In genomic region chr9:111117126-111117642, GRCm38 (mm10) we compare ENCODE assay signal across 8 mouse cellular contexts. TPM values are rescaled to one million over a fixed set of nuclear protein-coding genes. Genes with fewer than 3 reads are reported as not detected.
DNase-seq lines count a peak whose midpoint lies in the region; ATAC-seq and TF ChIP-seq lines count a peak whose summit lies in the region.

Lrrfip2 (plus strand) TSS chr9:111117592.

- H3K4me3 ChIP-seq in lung, embryonic 16.5 days (ENCODE audit: low read length) = peak within 1 kb of the TSS; percentile 72
- peak within 1 kb of the TSS; percentile 82 for H3K4me3 ChIP-seq in bone marrow macrophage, adult 2 months (ENCODE audit: insufficient read depth, low read length)
- H3K4me3 ChIP-seq in intestine, embryonic 15.5 days (replicated peaks) = peak within 1 kb of the TSS; percentile 98
- peak within 1 kb of the TSS; percentile 96 for H3K4me3 ChIP-seq in megakaryocyte, embryonic 14.5 days (replicated peaks)

- H3K9me3 ChIP-seq in lung, embryonic 16.5 days (ENCODE audit: control insufficient read depth, low read length) = no peaks in the 10 kb centered on the region
- no peaks in the 10 kb centered on the region for H3K9me3 ChIP-seq in intestine, embryonic 15.5 days
- H3K9me3 ChIP-seq in megakaryocyte, embryonic 14.5 days = no peaks in the 10 kb centered on the region

- no peak for TF ChIP-seq POLR2A in bone marrow macrophage, adult 2 months (IDR thresholded peaks at IDR 0.05; ENCODE audit: borderline replicate concordance, low read depth, low read length)

- H3K27ac ChIP-seq in lung, embryonic 16.5 days (ENCODE audit: low read length) = peak within 1 kb of the TSS; percentile 76
- H3K27ac ChIP-seq in bone marrow macrophage, adult 2 months (ENCODE audit: insufficient read depth, low read depth, low read length) = peak within 1 kb of the TSS; percentile 53
- peak within 1 kb of the TSS; percentile 82 for H3K27ac ChIP-seq in intestine, embryonic 15.5 days

- no peak for ATAC-seq in lung, embryonic 16.5 days (ENCODE audit: low read depth)
- no peak for ATAC-seq in intestine, embryonic 15.5 days
- no peak for ATAC-seq in frontal cortex, adult (ENCODE audit: low TSS enrichment)

- no peak for TF ChIP-seq CTCF in bone marrow macrophage, adult 2 months (IDR thresholded peaks at IDR 0.05; ENCODE audit: low read depth, low read length)

- peak within 1 kb of the TSS; percentile 84 for H3K4me2 ChIP-seq in lung, embryonic 16.5 days (ENCODE audit: low read depth, low read length)
- H3K4me2 ChIP-seq in intestine, embryonic 15.5 days (replicated peaks) = peak within 1 kb of the TSS; percentile 77

- WGBS in lung, embryonic 16.5 days = 26% methylated on average over 14 of the region's 14 CpGs
- WGBS in intestine, embryonic 15.5 days = 27% methylated on average over 14 of the region's 14 CpGs

- peak within 1 kb of the TSS; percentile 87 for H3K9ac ChIP-seq in lung, embryonic 16.5 days (ENCODE audit: low read length)
- peak within 1 kb of the TSS; percentile 88 for H3K9ac ChIP-seq in intestine, embryonic 15.5 days

- no peak for DNase-seq in lung, postnatal 25 days (ENCODE audit: low spot score)
- DNase-seq in gastrocnemius, postnatal 4 days (ENCODE audit: low spot score in 2 of 2) = no peak
- no peak for DNase-seq in ovary, postnatal 10 days (ENCODE audit: low spot score)

- H3K27me3 ChIP-seq in lung, embryonic 16.5 days (ENCODE audit: control insufficient read depth, insufficient read depth, low read depth, low read length) = no peaks in the 10 kb centered on the region
- H3K27me3 ChIP-seq in intestine, embryonic 15.5 days (replicated peaks) = no peaks in the 10 kb centered on the region
- no peaks in the 10 kb centered on the region for H3K27me3 ChIP-seq in megakaryocyte, embryonic 14.5 days (replicated peaks)

- peaks cover 18% of the 10 kb centered on the region for H3K4me1 ChIP-seq in lung, embryonic 16.5 days (replicated peaks; ENCODE audit: control insufficient read depth, insufficient read depth, low read length)
- H3K4me1 ChIP-seq in bone marrow macrophage, adult 2 months (ENCODE audit: control insufficient read depth, insufficient read depth, low read length) = peaks cover 15% of the 10 kb centered on the region
- peaks cover 10% of the 10 kb centered on the region for H3K4me1 ChIP-seq in intestine, embryonic 15.5 days (replicated peaks)
- peaks cover 41% of the 10 kb centered on the region for H3K4me1 ChIP-seq in megakaryocyte, embryonic 14.5 days

- H3K36me3 ChIP-seq in lung, embryonic 16.5 days (ENCODE audit: control insufficient read depth, insufficient read depth, low read length) = no peaks in the 10 kb centered on the region
- H3K36me3 ChIP-seq in intestine, embryonic 15.5 days = no peaks in the 10 kb centered on the region
- peaks cover 25% of the 10 kb centered on the region for H3K36me3 ChIP-seq in megakaryocyte, embryonic 14.5 days (replicated peaks; ENCODE audit: low read length)

RNA-seq across cellular contexts. Expression of gene Lrrfip2, which starts in this region (rescaled TPM):
- 42.1 and 43.1 TPM in 2 replicates for polyA plus RNA-seq in lung, embryonic 16.5 days (2015; fragmentation: Nextera tagmentation; extraction: Ambion mirVana)
- 67.7 and 71.5 TPM in 2 replicates for polyA plus RNA-seq in bone marrow macrophage, adult 2 months (2012; ENCODE audit: insufficient read depth, insufficient read length, missing spikeins)
- total RNA-seq in gastrocnemius, postnatal 4 days (2021) = 10 to 100 TPM; 77.3 to 93.3 TPM
- polyA plus RNA-seq in intestine, embryonic 15.5 days (2015; fragmentation: Nextera tagmentation; extraction: Ambion mirVana) = 41.4 and 41.6 TPM in 2 replicates
- 28.3 and 112 TPM in 2 replicates for polyA plus RNA-seq in megakaryocyte, embryonic 14.5 days (2012; ENCODE audit: insufficient read depth, low replicate concordance)
